Mouse (Mus musculus) lung, adult 18-20 months (tissue): ENCODE results near the gene Tut7.
"Not testable (repeated sequence)": the region's sequence is repeated elsewhere in the genome, so short reads cannot be mapped to it uniquely, and the experiment has no call there.

Source experiments
- DNase-seq, 2 experiments: peaks; one replicate each; pipeline ENCODE4 v3.0.0; 2022; ENCODE audit warnings: mixed read lengths in 2 of 2

The Tut7 gene

GRCm38 (mm10) chr13:59762791-59763190 is 60.2 kb downstream of the Tut7 start:
- no peak for DNase-seq

GRCm38 (mm10) chr13:59756906-59757305 is 66.0 kb downstream of the Tut7 start:
- no peak for DNase-seq

GRCm38 (mm10) chr13:59750310-59750709 is 72.6 kb downstream of the Tut7 start:
- no peak for DNase-seq

- DNase-seq, result no peak
Measured at GRCm38 (mm10) chr13:59746711-59747110, 76.2 kb downstream of the Tut7 start, which contains the start of gene 1700014D04Rik. TSS of gene 1700014D04Rik (minus strand) at chr13:59746752.

GRCm38 (mm10) chr13:59746164-59746563 is 76.8 kb downstream of the Tut7 start:
- DNase-seq, result no peak

- no peak for DNase-seq
Measured at GRCm38 (mm10) chr13:59745462-59745861, 77.5 kb downstream of the Tut7 start.

GRCm38 (mm10) chr13:59741697-59742096 is 81.2 kb downstream of the Tut7 start:
- DNase-seq, result no peak

- DNase-seq, result no peak
Measured at GRCm38 (mm10) chr13:59741096-59741495, 81.9 kb downstream of the Tut7 start.

GRCm38 (mm10) chr13:59739397-59739796 is 83.5 kb downstream of the Tut7 start:
- no peak for DNase-seq

- no peak for DNase-seq
Measured at GRCm38 (mm10) chr13:59738455-59738854, 84.5 kb downstream of the Tut7 start.

- no peak for DNase-seq
Measured at GRCm38 (mm10) chr13:59735190-59735589, 87.8 kb downstream of the Tut7 start.

- DNase-seq, result peak in 1 of 2 experiments; percentile 26
Measured at GRCm38 (mm10) chr13:59734347-59734746, 88.6 kb downstream of the Tut7 start.

- DNase-seq, result no peak
Measured at GRCm38 (mm10) chr13:59733936-59734335, 89.0 kb downstream of the Tut7 start.

GRCm38 (mm10) chr13:59731652-59732051 is 91.3 kb downstream of the Tut7 start, which contains the start of gene Spata31d1d:
TSS of gene Spata31d1d (minus strand) at chr13:59731752.
- DNase-seq, result no peak

- DNase-seq, result peak; percentile 69 to 78
Measured at GRCm38 (mm10) chr13:59728378-59729093, 94.4 kb downstream of the Tut7 start.

- DNase-seq, result no peak
Measured at GRCm38 (mm10) chr13:59726139-59726867, 96.6 kb downstream of the Tut7 start.

GRCm38 (mm10) chr13:59722089-59722488 is 100.9 kb downstream of the Tut7 start:
- DNase-seq, result not testable (repeated sequence)
